Mouse (Mus musculus) megakaryocyte, embryonic 14.5 days (primary cell): ENCODE measurements around the gene Setd4.

ENCODE experiments used
- FLI1 ChIP-seq: IDR thresholded peaks from 2 replicates; pipeline ENCODE4 v1.6.1; 2012; ENCODE audit warnings: low read length, inconsistent platforms, mixed read lengths
- GATA1 ChIP-seq: IDR thresholded peaks from 3 replicates; pipeline ENCODE4 v1.6.1; 2012; ENCODE audit warnings: mixed read lengths, low read length, inconsistent platforms, borderline replicate concordance

GRCm38 (mm10) chr16:93575574-93575973 lies 28.3 kb downstream of the Setd4 start:
- TF ChIP-seq GATA1 (no peak), FLI1 (no peak)
